Mouse (Mus musculus) C2C12 (cell line): ENCODE results near the gene Nppa. TPM values are rescaled to one million over a fixed set of nuclear protein-coding genes. Genes with fewer than 3 reads are reported as not detected.
"Not testable (repeated sequence)": the region's sequence is repeated elsewhere in the genome, so short reads cannot be mapped to it uniquely, and the experiment has no call there.

Source experiments
- H3K27me3 ChIP-seq: one replicate; pipeline ENCODE4 v1.6.1; 2011; ENCODE audit not compliant: control insufficient read depth, insufficient read depth, insufficient read length
- H3K36me3 ChIP-seq: one replicate; pipeline ENCODE4 v1.6.1; 2011; ENCODE audit not compliant: control insufficient read depth, insufficient read depth
- H3K4me3 ChIP-seq: one replicate; pipeline ENCODE4 v1.5.1; 2011; ENCODE audit warnings: mild to moderate bottlenecking, control low read depth; ENCODE audit not compliant: poor library complexity, insufficient read depth, severe bottlenecking
- H3K79me2 ChIP-seq: one replicate; pipeline ENCODE4 v1.6.1; 2011; ENCODE audit not compliant: control insufficient read depth, insufficient read depth
- H3K79me3 ChIP-seq: one replicate; pipeline ENCODE4 v1.6.1; 2011; ENCODE audit warnings: low read depth, control low read depth
- H3ac ChIP-seq: one replicate; pipeline ENCODE3; 2011; ENCODE audit warnings: low read depth; ENCODE audit not compliant: control insufficient read depth, insufficient read length
- CEBPB ChIP-seq: IDR thresholded peaks from one replicate; pipeline ENCODE4 v1.6.1; 2011; ENCODE audit warnings: low read depth, mild to moderate bottlenecking, control low read depth, moderate library complexity
- CTCF ChIP-seq: IDR thresholded peaks from one replicate; pipeline ENCODE4 v1.5.1; 2011; ENCODE audit not compliant: control insufficient read depth, insufficient read depth, insufficient read length
- FOSL1 ChIP-seq: IDR thresholded peaks from one replicate; pipeline ENCODE4 v1.8.0; 2011; ENCODE audit warnings: mild to moderate bottlenecking, low read length; ENCODE audit not compliant: poor library complexity, insufficient read depth, severe bottlenecking
- MAX ChIP-seq: IDR thresholded peaks from one replicate; pipeline ENCODE4 v1.6.1; 2011; ENCODE audit warnings: mild to moderate bottlenecking, control low read depth
- MYOD1 ChIP-seq: IDR thresholded peaks from one replicate; pipeline ENCODE4 v1.6.1; 2011; ENCODE audit warnings: low read depth; ENCODE audit not compliant: control insufficient read depth, insufficient read length
- MYOG ChIP-seq: IDR thresholded peaks from one replicate; pipeline ENCODE4 v1.6.1; 2011; ENCODE audit not compliant: control insufficient read depth, insufficient read length; ENCODE audit errors: extremely low read depth
- USF1 ChIP-seq: IDR thresholded peaks from one replicate; pipeline ENCODE4 v1.6.1; 2011; ENCODE audit warnings: low read depth, mild to moderate bottlenecking, control low read depth, moderate library complexity
- polyA plus RNA-seq: library from polyadenylated mRNA; unstranded; fragments of >200 nt; fragmentation: generic; extraction: Trizol; gene quantifications from one replicate; pipeline ENCODE4 v1.2.1, GENCODE M21; 2012; ENCODE audit warnings: missing spikeins

Gene Nppa
- polyA plus RNA-seq, 1 experiment: not detected

- peak overlapping the region; percentile 2 for H3ac ChIP-seq
- peaks cover 17% of the 10 kb centered on the region for H3K36me3 ChIP-seq
- peak overlapping the region; percentile 75 for H3K4me3 ChIP-seq
- TF ChIP-seq MYOD1 (no peak), MYOG (no peak), USF1 (no peak), CEBPB (no peak), FOSL1 (no peak), MAX (no peak), CTCF (no peak)
- H3K27me3 ChIP-seq: no peaks in the 10 kb centered on the region
- H3K79me2 ChIP-seq: peaks cover 41% of the 10 kb centered on the region
- peaks cover 10% of the 10 kb centered on the region for H3K79me3 ChIP-seq
Observed at GRCm38 (mm10) chr4:148040029-148040830, 39.7 kb downstream of the Nppa start.

DNA sequence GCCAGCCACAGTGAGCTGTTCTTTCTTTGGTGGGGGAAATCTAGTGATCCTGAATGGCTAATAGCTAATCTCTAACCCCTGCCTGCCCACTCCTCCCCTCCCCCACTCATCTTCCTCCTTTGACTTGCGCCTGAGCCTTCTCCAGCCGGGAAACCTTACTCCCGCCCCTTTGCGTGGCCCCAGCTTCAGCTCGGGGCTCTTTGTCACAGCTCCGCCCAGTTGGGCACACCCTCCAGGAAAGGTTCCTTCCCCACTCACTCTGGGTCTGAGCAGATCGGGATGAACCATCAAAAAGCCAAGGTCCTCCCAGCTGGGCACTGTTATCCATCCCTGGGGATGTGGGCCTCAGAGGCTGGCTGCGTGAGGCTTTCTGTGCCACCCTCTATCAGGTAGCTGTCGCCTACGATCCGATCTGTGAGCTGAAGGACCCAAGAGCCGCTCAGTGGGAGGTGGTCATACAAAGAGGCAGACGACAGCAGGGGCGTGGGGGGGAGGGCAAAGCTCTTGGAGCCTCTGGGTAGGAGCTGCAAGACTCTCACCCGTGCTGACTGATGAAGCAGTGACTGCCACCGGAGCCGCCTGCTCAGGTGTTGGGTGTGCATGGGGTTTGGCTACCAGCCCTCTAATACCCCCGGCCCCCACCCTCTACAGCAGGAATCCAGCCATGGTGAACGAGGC, 40.5 kb downstream of the Nppa start:
- H3K36me3 ChIP-seq: peaks cover 17% of the 10 kb centered on the region
- peaks cover 41% of the 10 kb centered on the region for H3K79me2 ChIP-seq
- peak overlapping the region; percentile 51 for H3ac ChIP-seq
- H3K79me3 ChIP-seq: peaks cover 10% of the 10 kb centered on the region
- no peaks in the 10 kb centered on the region for H3K27me3 ChIP-seq
- H3K4me3 ChIP-seq: peak overlapping the region; percentile 28
- TF ChIP-seq MYOD1 (no peak), MYOG (no peak), CEBPB (no peak), USF1 (no peak), CTCF (no peak), FOSL1 (no peak), MAX (no peak)

DNA sequence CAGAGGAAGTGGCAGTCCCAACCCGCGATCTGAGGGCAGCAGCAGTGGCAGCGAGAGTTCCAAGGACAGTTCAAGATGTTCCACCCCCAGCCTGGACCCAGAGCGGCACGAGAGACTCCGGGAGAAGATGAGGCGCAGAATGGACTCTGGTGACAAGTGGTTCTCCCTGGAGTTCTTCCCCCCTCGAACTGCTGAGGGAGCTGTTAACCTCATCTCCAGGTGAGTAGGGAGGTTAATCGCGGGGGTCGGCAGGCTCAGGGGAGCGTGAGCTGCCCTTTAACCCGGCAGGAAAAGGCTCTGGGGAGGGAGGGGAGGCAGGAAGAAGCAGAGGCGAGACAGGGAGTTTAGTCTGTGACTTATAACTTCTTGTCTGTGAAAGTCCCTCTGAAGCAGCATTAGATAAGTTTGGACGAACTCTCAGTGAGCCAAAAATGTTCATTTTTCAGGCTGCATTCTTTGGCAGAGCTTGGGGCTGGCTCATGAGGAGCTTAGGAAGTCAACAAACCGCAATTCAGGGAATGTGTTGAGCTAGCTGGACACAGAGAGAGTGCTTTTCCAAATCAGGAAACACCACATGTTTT, 41.2 kb downstream of the Nppa start:
- Histone ChIP-seq H3K27me3 (no peaks in the 10 kb centered on the region), H3K36me3 (peaks cover 17% of the 10 kb centered on the region), H3K79me2 (peaks cover 41% of the 10 kb centered on the region), H3ac (peak overlapping the region; percentile 51), H3K4me3 (peak overlapping the region; percentile 28), H3K79me3 (peaks cover 10% of the 10 kb centered on the region)
- no peak for TF ChIP-seq MYOG
- no peak for TF ChIP-seq MYOD1
- TF ChIP-seq USF1: no peak
- no peak for TF ChIP-seq MAX
- no peak for TF ChIP-seq FOSL1
- no peak for TF ChIP-seq CTCF

DNA sequence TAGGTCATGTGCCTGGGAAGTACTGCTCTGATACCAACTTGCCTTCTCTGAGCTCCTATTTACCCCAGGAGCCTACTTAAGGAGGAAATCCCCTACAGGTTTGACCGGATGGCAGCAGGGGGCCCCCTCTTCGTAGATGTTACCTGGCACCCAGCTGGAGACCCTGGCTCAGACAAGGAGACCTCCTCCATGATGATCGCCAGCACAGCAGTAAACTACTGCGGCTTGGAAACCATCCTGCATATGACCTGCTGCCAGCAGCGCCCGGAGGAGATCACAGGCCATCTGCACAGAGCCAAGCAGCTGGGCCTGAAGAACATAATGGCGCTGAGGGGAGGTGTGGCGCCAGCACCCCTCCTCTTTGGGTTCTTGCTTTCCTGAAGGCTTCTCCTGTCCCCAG, 42.8 kb downstream of the Nppa start:
- not testable (repeated sequence) for H3K4me3 ChIP-seq, H3ac ChIP-seq, H3K27me3 ChIP-seq, H3K79me3 ChIP-seq
- Histone ChIP-seq H3K36me3 (peaks cover 30% of the 10 kb centered on the region), H3K79me2 (peaks cover 30% of the 10 kb centered on the region)

DNA sequence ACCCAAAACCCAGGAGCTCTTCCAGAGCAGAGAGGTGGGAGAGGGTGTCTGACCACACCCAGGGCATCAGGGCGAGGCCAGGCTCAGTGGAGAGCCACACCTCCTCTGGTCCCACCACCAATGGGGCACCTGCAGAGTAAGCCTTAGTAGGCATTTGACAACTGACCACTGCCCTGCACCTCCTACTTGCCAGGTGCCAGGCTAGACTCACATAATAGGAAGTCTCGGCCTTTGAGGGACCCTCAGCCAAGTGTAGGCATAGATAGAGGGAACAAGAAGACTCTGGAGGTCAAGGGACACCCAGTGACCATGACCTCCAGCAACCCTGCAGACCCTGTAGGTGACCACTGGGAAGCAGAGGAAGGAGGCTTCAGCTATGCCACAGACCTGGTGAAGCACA, 43.6 kb downstream of the Nppa start:
- Histone ChIP-seq H3K79me3 (peaks cover 6% of the 10 kb centered on the region), H3K4me3 (no peak overlapping the region), H3K79me2 (peaks cover 26% of the 10 kb centered on the region), H3K27me3 (no peaks in the 10 kb centered on the region), H3K36me3 (peaks cover 34% of the 10 kb centered on the region), H3ac (no peak overlapping the region)
- TF ChIP-seq USF1: no peak
- no peak for TF ChIP-seq MYOD1
- no peak for TF ChIP-seq CEBPB
- no peak for TF ChIP-seq CTCF
- TF ChIP-seq FOSL1: no peak
- TF ChIP-seq MAX: no peak
- no peak for TF ChIP-seq MYOG
